Mouse (Mus musculus): ENCODE results near the gene Ostf1.

- TF ChIP-seq CTCF (IDR thresholded peaks at IDR 0.05; ENCODE audit: low read depth, low read length) (no peak), POLR2A (IDR thresholded peaks at IDR 0.05; ENCODE audit: borderline replicate concordance, low read depth, low read length) (no peak)
Measured at GRCm38 (mm10) chr19:18587118-18587517, 44.5 kb downstream of the Ostf1 start.

Measured in bone marrow macrophage, adult 2 months (primary cell).